Mouse (Mus musculus): ENCODE results near the gene Cnksr2.

Gene Cnksr2

DNA sequence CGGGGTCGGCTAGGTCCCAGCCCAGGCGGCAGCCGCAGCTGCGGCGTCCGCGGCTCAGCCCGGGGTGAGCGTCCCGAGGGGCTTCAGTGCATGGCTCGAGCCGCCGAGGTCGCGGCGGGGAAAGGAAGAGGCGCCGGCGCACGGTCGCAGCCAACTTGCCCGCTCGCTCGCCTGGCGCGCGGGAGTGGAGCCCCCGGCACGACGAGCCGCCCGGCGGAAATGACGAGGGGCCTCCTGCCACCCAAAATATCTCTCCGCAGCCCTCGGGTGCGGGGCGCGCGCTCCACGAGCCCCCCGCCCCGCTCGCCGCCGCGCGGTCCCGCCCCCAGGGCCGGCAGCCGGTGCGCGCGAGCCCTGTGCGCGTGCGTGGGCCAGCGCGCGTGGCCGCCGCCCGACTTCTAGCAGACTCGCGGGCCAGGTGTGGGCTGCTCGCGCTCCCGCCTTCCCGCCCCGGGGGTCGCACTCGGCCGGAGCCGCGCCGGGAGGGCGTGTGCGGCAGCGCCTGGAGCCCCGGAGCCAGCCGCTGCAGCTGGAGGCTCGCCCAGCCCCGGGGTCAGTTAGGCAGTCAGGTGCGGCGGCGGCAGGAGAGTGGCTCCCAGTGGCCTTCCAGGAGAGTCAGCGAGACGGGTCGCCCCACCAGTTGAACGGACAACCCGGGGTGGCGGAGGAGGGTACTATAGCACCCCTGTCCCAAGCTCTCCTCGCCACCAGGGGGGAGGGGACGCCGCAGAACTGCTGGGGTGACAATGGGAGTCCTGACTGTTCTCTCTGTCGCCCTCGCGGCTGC lies at the start of gene Cnksr2:
Gene Cnksr2, minus strand, starts transcription at position 238 of the 787 bp plus-strand sequence.
- CTCF ChIA-PET, result no interaction called here

DNA sequence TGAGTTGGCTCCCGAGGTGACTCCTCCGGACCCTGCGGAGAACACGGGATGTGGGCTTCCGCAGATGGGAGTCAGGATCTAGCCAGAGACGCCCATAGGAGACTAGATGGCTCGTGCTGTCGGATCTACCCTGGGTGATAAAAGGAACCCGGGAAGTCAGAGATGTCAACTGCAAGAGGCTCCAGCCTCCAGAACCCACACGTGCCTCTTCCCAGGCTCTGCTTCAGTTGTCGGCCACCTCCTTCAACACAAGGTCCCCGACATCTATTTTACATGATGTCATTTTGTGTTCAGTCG lies 698 bp upstream of the Cnksr2 start:
- CTCF ChIA-PET, result no interaction called here

DNA sequence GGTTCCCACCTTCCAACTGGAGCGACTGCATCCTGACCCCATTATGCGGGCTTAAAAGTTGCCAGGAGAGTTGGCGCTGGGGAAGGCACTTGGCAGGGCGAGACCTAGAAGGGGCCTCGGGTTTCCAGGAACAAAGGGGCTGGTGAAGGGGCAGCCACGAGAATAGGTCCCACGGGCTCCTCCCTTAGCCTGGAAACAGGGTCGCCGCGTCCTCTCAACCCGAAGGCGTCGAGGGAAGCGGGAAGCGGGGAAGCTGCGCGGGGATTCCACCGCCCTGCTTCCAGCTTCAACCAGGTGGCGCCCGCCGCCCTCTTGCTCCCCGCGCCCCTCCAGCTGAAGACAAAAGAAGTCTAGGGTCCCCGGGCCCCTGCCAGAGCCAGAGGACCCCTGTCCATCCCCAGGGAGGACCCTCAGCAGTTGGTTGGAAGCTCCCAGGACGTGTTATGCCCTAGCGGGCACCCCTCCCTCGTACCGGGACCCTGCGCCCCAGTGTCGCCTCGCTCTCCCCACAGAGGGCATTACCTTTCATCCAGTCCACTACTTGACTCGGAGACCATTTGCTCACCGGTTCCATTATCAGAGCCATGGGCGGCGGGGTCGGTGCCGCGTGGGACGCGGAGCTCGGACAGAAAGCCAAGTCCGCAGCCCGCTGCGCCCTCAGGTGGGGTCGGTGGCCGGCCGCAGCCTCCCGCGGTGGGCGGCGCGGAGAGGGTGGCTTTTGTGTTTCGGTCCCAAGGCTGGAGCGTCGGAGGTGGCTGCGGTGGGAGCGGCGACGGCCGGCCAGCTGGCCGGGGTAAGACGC lies 638 bp downstream of the Cnksr2 start:
- CTCF ChIA-PET, result no interaction called here

DNA sequence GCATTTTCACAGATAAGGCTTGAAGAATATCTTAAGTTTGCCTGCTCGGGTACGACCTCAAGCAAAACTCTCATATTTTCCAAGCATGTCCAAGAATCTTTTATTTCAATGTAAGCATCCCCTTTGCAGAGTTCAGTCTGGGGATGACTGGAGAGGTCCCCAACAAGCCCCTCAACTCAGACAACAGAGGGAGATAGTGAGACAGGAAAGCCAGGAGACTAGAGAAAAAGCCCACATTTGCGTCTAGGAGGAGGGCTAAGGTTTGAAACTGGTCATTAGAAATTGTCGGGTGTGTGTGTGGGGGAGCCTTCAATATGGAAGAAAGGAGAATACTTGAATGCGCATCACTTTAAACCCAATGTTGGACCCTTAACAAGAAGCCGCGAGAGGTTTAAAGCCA lies 1.4 kb downstream of the Cnksr2 start:
- CTCF ChIA-PET, result no interaction called here

DNA sequence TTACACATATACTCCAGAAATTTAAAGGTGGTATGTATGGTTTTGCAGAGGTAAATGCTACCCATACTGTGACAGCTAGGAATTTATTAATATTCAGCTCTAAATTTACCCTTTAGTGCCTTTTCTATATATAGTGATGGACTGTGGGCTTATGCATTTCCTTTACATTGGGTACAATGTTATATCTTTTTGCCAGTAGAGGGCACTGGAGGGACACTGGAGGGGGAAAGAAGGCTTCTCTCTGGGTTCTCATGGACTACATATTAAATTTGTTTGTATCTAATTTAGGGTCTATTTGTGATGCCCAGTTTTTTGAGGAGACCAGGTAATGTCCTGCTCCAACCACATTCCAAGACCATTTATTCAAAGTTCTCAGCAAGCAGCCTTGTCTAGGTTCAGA lies 91.4 kb downstream of the Cnksr2 start:
- CTCF ChIA-PET, result no interaction called here

DNA sequence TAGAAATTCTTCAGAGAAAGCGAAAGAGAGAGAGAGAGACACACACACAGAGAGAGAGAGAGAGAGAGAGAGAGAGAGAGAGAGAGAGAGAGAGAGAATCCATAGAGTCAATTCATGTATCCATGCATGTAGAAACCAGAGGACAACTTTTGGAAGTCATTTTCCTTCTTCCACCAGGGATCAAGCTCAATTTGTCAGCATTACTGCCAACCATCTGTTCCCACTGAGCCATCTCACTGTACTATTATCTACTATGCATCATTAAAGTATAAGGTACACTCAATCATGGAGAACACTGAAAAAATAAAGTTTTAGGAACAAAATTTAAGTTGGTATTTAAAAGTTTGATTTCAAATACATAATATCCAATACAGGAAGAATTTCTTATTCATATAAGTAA lies 93.8 kb downstream of the Cnksr2 start:
- CTCF ChIA-PET, result no interaction called here

DNA sequence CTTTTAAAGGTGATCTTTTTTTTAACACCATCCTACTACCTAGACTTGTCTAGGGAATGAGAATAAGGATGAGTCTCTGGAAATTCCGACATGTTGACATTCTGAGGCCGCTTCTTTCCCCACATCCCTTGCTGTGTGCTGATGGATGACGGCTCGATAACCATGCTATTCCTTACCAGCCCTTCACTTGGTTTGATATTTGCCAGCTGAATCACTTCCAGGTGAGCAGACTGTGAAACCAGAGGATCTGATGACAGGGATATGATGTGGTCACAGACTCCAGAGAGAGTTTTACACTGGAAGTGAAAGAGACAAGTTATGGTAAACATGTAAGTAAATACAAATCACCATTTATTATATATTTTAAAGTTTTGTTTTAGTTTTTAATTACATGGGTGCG lies 98.0 kb downstream of the Cnksr2 start:
- CTCF ChIA-PET, result interaction anchor here (0.5 kb wide), 1 partner anchor 636 kb away, joined by 3 read pairs; no protein-coding TSS in a partner anchor

DNA sequence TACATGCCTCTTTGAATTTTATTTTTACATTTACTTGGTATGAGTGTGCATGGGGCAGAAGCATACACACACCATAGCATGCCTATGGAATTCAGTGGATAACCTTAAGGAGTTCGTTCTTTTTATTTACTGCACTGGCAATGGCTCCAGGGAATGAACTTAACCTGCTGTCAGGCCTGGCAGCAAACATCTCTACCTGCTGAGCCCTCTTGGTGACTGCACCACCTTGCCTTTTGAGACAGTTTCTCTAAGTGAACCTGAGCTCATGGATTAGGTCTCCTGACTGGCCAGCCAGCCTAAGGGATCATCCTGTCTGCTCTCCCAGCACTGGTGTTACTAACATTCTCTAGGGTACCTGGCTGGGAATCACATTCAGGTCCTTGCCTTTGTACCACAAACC lies 106.5 kb downstream of the Cnksr2 start:
- CTCF ChIA-PET, result no interaction called here

DNA sequence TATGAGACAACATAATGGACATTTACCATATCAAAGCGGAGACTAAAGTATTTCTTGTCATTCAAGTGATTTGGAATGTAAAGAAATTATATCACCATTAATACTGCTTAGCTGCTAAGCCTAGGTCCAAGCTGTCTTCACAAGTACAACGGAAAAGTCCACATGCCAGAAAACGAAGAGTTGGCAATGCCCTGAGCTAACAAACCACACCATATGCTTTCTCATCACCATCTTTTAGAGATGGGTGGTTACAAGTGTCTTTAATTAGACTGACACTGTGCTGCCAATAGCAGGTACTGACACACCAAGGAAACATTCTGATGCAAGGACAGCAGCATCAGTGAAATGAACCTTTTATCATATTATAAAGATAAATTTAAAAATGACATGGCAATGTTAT lies 123.0 kb downstream of the Cnksr2 start:
- CTCF ChIA-PET, result no interaction called here

DNA sequence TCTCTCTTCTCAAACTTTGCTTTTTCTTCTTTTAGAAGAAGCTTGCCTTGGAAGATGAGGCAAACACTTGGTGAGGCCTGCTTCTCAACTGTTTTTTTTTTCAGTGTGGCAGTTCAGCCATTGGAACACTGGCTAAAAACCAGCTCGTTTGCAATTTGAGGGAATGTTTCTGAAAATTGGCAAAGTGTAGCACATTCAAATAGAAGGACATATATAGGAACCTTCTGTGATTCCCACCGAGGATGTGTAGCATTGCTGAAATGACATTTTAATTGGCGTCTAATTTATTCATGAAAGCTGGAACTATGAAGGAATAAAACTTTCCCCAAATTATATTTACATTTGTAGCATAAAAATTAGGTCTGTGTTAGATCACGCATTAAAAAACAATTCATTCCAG lies 213.1 kb downstream of the Cnksr2 start:
- CTCF ChIA-PET, result no interaction called here

DNA sequence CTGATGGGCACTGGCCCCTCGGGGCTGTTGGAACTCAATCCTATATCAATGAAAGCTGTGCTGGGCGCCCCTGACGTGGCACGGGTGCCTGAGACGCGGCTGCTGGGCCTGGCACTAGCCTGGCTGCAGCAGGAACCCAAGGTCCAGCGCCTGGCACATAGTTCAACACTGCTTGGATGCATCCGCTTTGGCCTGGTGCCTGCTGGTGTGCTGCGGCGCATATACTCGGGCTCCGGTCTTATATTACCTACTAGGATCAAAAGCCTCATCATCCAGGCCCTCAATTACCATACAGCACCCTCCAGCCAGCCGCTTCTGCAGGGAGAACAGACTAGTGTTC lies 224.2 kb downstream of the Cnksr2 start:
- CTCF ChIA-PET, result no interaction called here

DNA sequence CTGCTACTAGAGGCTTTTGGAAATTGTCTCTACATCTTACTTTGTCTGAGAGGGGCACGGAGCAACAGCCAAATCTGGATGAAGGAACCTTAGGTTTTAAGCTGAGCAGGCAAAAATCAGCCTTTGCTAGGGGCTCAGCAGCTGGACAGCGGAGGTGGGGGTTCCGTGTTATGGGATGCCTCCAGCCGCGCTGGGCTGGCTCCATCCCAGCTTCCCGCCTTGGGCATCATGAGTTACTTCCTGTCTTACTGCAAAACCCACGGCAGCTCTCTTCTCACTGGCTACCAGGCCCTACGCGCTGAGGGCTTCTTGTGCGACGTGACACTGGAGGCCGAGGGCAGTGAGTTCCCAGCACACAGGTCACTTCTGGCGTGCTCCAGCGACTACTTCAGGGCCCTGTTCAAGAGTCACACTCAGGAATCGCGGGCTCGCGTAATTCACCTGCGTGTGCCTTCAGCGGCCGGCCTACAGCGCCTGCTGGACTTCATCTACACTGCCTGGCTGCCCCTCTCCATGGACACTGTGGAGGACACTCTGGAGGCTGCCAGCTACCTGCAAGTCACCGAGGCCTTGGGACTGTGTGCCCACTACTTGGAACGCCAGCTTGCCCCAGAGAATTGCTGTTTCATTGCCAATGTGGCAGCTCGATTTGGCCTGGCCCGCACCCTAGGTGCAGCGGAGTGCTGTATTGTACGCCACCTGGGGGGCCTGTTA lies 224.7 kb downstream of the Cnksr2 start, which contains the start of gene Klhl34:
Gene Klhl34, plus strand, starts transcription at position 229 of the 714 bp plus-strand sequence.
- CTCF ChIA-PET, result no interaction called here

DNA sequence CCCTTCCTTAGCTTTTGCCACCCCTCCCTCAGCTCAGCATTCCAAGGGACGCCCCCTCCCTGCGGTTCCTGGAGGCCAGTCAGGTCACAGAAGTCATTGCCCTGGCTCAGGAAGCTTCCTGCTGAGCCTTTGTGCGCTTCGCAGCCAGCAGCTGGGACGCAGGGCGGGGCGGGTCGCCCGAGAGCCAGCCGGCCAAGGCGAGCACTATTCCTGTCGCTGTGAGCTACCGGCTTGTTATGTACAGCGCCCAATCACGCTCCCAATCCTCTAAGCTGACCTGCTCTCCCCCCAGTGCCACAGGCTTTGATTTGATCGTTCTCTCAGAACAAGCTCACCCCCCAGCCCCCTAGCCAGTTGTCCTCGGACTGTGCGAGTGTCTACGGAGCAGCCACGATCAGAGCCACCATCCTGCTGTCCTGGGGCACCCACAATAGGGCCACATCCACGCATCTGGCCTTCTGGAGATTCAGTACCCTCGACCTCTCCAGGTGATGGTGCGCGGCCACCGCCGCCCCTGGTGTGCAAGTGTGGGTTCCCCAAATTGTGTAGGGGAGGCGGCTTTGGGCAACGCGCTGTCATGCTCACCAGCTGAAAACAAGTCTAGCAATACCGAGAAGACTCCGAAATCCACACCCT lies 225.4 kb downstream of the Cnksr2 start:
- CTCF ChIA-PET, result no interaction called here

DNA sequence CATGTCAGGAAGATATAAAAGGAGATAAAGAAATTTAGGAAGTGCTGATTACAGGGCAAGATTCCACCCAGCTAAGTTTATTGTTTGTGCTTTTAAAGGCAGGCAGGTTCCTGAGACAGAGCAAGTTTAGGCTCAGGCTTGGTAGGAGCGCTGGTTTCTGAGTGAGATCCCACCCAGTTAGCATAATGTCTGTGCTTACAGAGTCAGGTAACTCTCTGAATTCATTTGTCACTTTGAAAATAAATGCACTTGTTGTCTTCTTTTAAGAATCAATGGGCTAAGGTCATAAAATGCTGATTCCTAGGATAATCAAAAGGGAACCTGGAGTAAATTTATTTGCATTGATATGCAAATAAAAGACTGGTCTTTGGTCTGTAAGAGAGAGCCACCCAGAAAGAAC lies 233.4 kb downstream of the Cnksr2 start:
- CTCF ChIA-PET, result no interaction called here

DNA sequence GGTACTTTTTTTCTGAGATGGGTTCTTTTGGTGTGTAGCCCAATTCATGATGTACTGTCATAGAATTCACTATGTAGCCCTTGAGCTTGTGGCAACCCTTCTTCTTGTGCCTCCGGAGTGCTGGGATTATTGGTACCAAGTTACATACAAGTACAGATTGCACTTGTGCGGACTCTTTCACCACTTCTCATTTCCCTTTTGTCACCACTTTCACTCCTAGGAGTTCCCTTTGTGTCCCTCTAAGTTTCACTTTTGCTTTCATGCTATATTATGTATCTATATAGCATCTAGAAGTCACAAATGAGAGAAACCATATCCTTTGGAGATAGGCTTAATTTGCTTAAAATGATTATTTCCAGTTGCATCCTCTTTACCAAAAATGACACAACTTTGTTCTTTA lies 241.4 kb downstream of the Cnksr2 start:
- CTCF ChIA-PET, result no interaction called here
